Mouse (Mus musculus): ENCODE measurements around the gene Ms4a4b.

DNA sequence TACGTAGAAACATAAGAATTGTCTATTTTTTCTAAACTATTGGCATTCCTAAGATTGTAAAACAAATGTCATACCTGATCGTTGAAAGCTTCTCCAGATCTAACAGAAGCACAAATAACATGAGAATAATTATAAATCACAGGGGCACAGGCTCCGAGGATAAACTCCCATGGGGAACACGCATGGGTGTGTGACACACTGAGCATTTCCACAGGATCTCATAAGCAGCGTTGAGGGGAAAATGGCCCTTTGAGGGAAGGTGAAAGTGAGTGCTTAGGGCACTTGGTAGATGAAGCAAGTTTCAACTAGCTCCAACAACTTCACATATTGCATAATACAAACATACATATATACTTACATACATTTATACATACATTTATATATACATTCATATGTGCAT, 611 bp downstream of the Ms4a4b start:
- no peak for TF ChIP-seq MXI1 (IDR thresholded peaks at IDR 0.05; ENCODE audit: low read depth, low read length)
- TF ChIP-seq E2F4 (IDR thresholded peaks at IDR 0.05; ENCODE audit: borderline replicate concordance, low read depth, low read length) = no peak
- no peak for TF ChIP-seq CTCF (IDR thresholded peaks at IDR 0.05 in 2 of 3, conservative IDR thresholded peaks at IDR 0.05 in 1 of 3; ENCODE audit: control insufficient read depth in 1 of 3, insufficient read depth in 1 of 3, low read depth in 2 of 3, low read length in 3 of 3, poor library complexity in 1 of 3, severe bottlenecking in 1 of 3)
- TF ChIP-seq TBP (IDR thresholded peaks at IDR 0.05; ENCODE audit: low read depth, low read length) = no peak

All from MEL (cell line).